Mouse (Mus musculus) liver, embryonic 12.5 days (tissue): ENCODE results near the gene Adamtsl3. TPM values are rescaled to one million over a fixed set of nuclear protein-coding genes. Genes with fewer than 3 reads are reported as not detected.

Experiments used
- ATAC-seq: fragments of 200-750 bp; cut with Nextera tagmentation; 2 replicates; pipeline ENCODE4 v1.8.0; 2017; ENCODE audit warnings: moderate number of reproducible peaks, mild to moderate bottlenecking, moderate library complexity
- H3K27ac ChIP-seq: fragments of 300-500 bp; sonication (generic); 2 replicates; pipeline ENCODE4 v1.5.1; 2016; ENCODE audit warnings: mild to moderate bottlenecking
- H3K27me3 ChIP-seq: fragments of 300-500 bp; sonication (generic); replicated peaks from 2 replicates; pipeline ENCODE4 v1.6.1; 2016; ENCODE audit warnings: mild to moderate bottlenecking, moderate library complexity
- H3K36me3 ChIP-seq: fragments of 300-500 bp; sonication (generic); 2 replicates; pipeline ENCODE4 v1.6.1; 2016; ENCODE audit warnings: mild to moderate bottlenecking, moderate library complexity
- H3K4me1 ChIP-seq: fragments of 300-500 bp; sonication (generic); 2 replicates; pipeline ENCODE4 v1.6.1; 2016
- H3K4me2 ChIP-seq: fragments of 300-500 bp; sonication (generic); 2 replicates; pipeline ENCODE4 v1.6.1; 2016; ENCODE audit warnings: mild to moderate bottlenecking, moderate library complexity
- H3K4me3 ChIP-seq: fragments of 300-500 bp; sonication (generic); 2 replicates; pipeline ENCODE4 v1.5.1; 2016; ENCODE audit warnings: mild to moderate bottlenecking, moderate library complexity
- H3K9ac ChIP-seq: fragments of 300-500 bp; sonication (generic); 2 replicates; pipeline ENCODE4 v1.6.1; 2016; ENCODE audit warnings: mild to moderate bottlenecking, moderate library complexity
- H3K9me3 ChIP-seq: fragments of 300-500 bp; sonication (generic); replicated peaks from 2 replicates; pipeline ENCODE4 v1.6.1; 2016; ENCODE audit warnings: mild to moderate bottlenecking, moderate library complexity
- WGBS: fragments of 180-500 bp; shearing (Covaris S2); methylation state at CpG from one replicate; pipeline ENCODE4 v1.1.7; 2016; ENCODE audit not compliant: insufficient replicate concordance; 5-methylcytosine and 5-hydroxymethylcytosine counted together
- polyA plus RNA-seq: library from polyadenylated mRNA; unstranded; fragments of >200 nt; fragmentation: Nextera tagmentation; extraction: Ambion mirVana; gene quantifications from 2 replicates; pipeline ENCODE4 v1.2.1, GENCODE M21; 2016

Gene Adamtsl3
- polyA plus RNA-seq, 1 experiment from 2014 or later, result 0.25 TPM

DNA sequence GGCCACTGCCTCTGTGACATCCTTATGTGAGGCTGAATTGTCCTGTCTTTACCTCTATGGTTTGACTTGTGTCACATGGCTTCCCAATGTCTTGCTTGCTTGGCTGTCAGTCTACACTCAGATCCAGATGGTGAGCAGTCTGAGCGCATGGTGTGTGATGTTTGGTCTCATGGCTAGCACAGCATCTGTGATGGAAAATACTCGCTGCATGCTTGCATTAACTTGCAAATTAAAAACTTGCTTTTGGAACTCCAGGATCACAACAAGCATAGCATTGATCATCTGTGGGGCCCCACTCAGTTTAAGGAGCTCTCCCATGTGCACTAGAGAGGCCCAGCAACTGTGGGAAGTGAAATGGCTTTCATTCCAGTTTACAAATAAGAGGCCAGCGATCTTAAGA is 29.1 kb downstream of the Adamtsl3 start:
- Histone ChIP-seq H3K9me3 (no peaks in the 10 kb centered on the region), H3K9ac (no peak overlapping the region), H3K27ac (no peak overlapping the region), H3K27me3 (no peaks in the 10 kb centered on the region), H3K36me3 (no peaks in the 10 kb centered on the region), H3K4me1 (no peaks in the 10 kb centered on the region), H3K4me3 (no peak overlapping the region), H3K4me2 (no peak overlapping the region)
- no peak for ATAC-seq
- WGBS, result 74% methylated on average over 3 of the region's 3 CpGs

DNA sequence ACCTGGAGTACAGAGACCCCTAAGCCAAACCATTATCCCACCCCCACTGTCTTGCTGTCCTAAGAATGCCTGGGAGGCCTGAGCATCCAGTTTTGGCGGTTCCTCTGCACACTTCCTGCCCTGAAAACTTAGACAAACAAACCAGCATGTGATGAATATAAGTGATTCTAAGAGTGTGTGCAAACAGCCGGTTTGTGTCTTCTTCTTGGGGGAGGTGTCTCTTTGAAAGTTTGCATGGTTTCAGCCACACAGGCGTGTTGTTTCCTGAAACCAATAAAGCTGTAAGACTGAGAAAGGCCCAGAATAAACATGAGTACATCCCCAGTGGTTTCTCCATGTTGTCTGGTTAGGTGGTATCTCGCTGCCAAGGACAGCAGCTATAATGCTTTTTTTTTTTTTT is 30.6 kb downstream of the Adamtsl3 start:
- 53% methylated on average over 4 of the region's 4 CpGs for WGBS
- no peak overlapping the region for H3K27ac ChIP-seq

DNA sequence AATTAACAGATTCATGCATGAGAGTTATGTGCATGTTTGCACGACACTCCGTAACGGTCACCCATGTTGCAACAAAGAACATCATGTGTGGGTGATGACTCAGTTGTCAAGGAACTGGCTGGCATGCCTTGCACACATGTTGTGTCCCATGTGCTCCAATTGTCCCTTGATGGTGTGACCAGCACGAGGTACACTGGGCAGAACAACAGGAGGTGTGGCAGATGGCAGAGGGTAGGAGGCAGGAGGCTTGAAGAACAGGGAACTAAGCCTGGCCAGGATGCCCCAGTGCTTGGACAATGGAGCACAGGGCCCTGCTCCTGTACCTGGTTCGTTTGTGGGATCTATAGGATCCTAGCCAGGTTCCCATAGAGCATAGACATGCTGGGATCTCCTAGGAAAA is 31.0 kb downstream of the Adamtsl3 start:
- 63% methylated on average over 5 of the region's 5 CpGs for WGBS
- no peak overlapping the region for H3K9ac ChIP-seq

More for the DNA sequence above, 30.6 kb downstream of the Adamtsl3 start:
- no peak for ATAC-seq
- Histone ChIP-seq H3K4me2 (no peak overlapping the region), H3K27me3 (no peaks in the 10 kb centered on the region), H3K9me3 (no peaks in the 10 kb centered on the region), H3K9ac (no peak overlapping the region), H3K4me1 (no peaks in the 10 kb centered on the region), H3K36me3 (no peaks in the 10 kb centered on the region), H3K4me3 (no peak overlapping the region)

DNA sequence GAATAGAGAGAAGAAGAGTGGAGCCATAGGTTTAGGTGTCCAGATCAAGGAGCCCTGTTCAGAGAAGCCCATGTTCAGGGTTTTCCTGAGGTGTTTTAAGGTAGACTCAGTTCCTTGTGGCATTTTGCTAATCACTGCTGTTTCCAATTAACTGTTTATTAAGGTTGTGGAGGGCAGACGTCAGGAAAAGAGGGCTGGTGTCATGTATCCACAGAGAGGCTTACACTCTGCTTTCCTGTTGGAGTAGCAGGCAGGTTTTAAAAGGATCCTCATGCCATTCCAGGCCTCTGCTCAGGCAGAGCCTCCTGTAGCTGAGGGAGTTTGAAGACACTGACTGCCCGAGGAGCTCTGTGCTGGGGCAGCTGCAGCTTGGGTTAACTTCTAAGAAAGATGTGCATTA is 32.6 kb downstream of the Adamtsl3 start:
- Histone ChIP-seq H3K27ac (no peak overlapping the region), H3K4me2 (no peak overlapping the region), H3K9ac (no peak overlapping the region), H3K4me1 (no peaks in the 10 kb centered on the region), H3K4me3 (no peak overlapping the region), H3K9me3 (no peaks in the 10 kb centered on the region), H3K27me3 (no peaks in the 10 kb centered on the region), H3K36me3 (no peaks in the 10 kb centered on the region)
- ATAC-seq, result no peak
- 32% methylated on average over 2 of the region's 2 CpGs for WGBS

More for the DNA sequence above, 31.0 kb downstream of the Adamtsl3 start:
- H3K27me3 ChIP-seq, result no peaks in the 10 kb centered on the region
- no peak overlapping the region for H3K4me2 ChIP-seq
- H3K9me3 ChIP-seq, result no peaks in the 10 kb centered on the region
- H3K36me3 ChIP-seq, result no peaks in the 10 kb centered on the region
- H3K4me3 ChIP-seq, result no peak overlapping the region
- no peaks in the 10 kb centered on the region for H3K4me1 ChIP-seq
- ATAC-seq, result no peak
- H3K27ac ChIP-seq, result no peak overlapping the region

DNA sequence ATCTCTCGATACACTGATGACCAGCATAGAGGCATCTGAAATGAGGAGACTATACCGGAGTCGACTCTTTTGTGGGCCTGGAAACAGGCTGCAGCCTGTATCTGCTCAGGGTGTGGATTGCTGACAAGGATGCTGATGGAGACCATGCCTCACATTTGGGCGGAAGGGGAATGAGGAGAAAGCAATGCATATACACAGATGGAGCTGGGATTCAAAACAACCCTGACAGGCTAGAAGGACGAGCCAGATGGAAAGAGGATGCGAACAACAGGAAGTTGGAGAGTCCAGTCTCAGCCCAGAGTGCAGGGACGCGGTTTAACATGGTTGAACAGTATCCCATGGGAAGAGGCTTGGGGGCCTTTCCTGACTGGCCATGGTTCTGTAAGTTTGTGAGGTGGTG is 34.6 kb downstream of the Adamtsl3 start:
- ATAC-seq, result no peak
- H3K4me2 ChIP-seq, result no peak overlapping the region
- no peaks in the 10 kb centered on the region for H3K9me3 ChIP-seq
- no peaks in the 10 kb centered on the region for H3K36me3 ChIP-seq
- no peak overlapping the region for H3K4me3 ChIP-seq
- no peak overlapping the region for H3K9ac ChIP-seq
- 63% methylated on average over 8 of the region's 8 CpGs for WGBS
- H3K27ac ChIP-seq, result no peak overlapping the region
- no peaks in the 10 kb centered on the region for H3K27me3 ChIP-seq
- H3K4me1 ChIP-seq, result no peaks in the 10 kb centered on the region

DNA sequence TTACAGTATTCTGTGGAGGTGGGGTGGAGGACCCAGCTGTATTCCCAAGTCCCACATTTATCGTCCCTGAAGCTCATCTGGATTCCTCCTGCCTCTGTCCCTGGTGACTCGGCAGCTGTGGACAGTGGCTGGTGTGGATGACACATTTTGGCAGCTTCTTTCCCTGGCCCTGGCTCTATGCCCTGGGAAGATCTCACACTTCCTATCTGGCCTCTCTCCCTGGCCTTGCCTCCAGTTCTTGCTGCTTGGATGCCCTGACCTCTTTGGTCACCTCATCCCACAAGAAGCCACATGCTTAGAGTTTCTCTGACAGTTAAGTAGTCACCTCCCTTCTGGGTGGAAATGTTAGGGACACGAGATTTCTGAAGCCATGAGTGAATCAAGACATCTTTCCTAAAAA is 35.9 kb downstream of the Adamtsl3 start:
- Histone ChIP-seq H3K9me3 (no peaks in the 10 kb centered on the region), H3K4me2 (no peak overlapping the region), H3K4me1 (no peaks in the 10 kb centered on the region), H3K9ac (no peak overlapping the region), H3K27ac (no peak overlapping the region), H3K27me3 (no peaks in the 10 kb centered on the region), H3K36me3 (no peaks in the 10 kb centered on the region), H3K4me3 (no peak overlapping the region)
- whole genome bisulfite sequencing, result 50% methylated on average over 3 of the region's 3 CpGs
- ATAC-seq, result no peak

DNA sequence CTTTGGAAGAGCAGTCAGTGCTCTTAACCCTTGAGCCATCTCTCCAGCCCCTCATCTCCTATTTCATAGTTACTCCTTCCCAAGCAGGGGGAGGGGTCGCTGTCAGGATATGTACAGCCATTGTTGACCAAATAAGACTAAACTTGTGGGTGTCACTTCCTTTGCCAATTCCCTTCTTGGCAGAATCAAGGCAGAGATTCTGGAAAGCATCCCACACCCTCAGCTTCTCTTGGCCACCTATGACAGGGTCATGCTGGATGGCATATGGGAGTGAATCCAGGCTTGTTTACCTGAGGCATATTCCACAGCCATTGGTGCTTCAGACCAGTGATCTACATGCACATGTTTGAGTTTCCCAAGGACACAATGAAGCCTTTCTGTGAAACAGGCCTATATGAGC is 42.8 kb downstream of the Adamtsl3 start:
- H3K27me3 ChIP-seq, result no peaks in the 10 kb centered on the region
- WGBS, result 47% methylated on average over 1 of the region's 1 CpGs
- no peak overlapping the region for H3K4me3 ChIP-seq
- no peaks in the 10 kb centered on the region for H3K9me3 ChIP-seq
- no peaks in the 10 kb centered on the region for H3K4me1 ChIP-seq
- H3K27ac ChIP-seq, result no peak overlapping the region
- no peak overlapping the region for H3K4me2 ChIP-seq
- no peak for ATAC-seq
- H3K36me3 ChIP-seq, result no peaks in the 10 kb centered on the region
- no peak overlapping the region for H3K9ac ChIP-seq

DNA sequence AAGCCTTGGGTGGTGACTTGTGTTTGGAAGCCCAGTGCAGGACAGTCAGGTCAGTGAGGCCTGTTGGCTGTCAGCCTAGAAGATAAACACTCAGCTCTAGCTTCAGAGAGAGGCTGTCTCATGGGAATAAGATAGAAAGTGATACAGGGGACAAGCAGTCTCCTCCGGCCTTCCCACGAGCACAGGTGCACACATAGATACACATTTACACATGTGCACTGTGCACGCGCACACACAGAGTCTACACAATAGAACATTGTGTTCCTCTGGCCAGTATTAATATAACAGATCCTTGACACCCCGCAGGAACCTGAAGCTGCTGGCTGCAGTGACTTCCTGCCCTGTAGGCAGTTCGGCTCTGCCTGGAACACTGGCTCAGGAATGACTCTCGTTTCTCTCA is 44.3 kb downstream of the Adamtsl3 start:
- ATAC-seq, result no peak
- Histone ChIP-seq H3K27ac (no peak overlapping the region), H3K4me1 (no peaks in the 10 kb centered on the region), H3K4me3 (no peak overlapping the region), H3K27me3 (no peaks in the 10 kb centered on the region), H3K4me2 (no peak overlapping the region), H3K9ac (no peak overlapping the region), H3K36me3 (no peaks in the 10 kb centered on the region), H3K9me3 (no peaks in the 10 kb centered on the region)
- WGBS, result 71% methylated on average over 7 of the region's 7 CpGs

DNA sequence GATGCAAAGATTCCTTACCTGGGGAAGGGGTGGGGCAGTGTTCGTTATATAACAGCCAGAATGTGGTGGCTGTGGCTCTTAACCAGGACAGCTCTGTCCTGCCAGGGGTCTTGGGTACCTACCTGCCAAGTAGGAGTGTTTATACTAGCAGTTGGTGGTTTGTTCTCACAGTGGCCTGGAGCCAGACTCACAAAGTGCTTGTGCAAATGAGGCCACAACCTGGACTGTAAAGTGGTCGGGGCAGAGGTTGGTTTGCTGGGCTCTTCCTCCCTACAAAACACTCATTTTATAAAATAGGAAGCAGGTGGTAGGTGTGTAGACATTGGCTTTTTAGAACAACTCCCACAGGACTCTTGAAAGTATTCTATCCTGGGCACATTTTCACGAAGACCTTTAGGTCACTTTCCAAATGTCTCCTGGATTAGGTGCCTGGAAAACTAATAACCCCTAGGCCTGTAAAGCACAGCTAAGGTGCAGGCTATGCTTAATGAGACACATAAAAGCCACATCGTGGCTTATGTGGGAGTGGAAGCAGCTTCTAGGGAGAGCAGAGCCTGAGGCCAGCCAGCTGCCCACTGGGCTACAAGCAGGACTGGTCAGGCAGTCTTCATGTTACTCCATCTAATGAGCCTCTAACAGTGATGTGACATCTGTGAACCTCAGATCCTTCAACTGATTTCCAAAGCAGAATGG is 47.5 kb downstream of the Adamtsl3 start:
- Histone ChIP-seq H3K4me1 (no peaks in the 10 kb centered on the region), H3K4me2 (no peak overlapping the region), H3K36me3 (no peaks in the 10 kb centered on the region), H3K9me3 (no peaks in the 10 kb centered on the region), H3K27me3 (no peaks in the 10 kb centered on the region), H3K4me3 (no peak overlapping the region), H3K9ac (no peak overlapping the region), H3K27ac (no peak overlapping the region)
- no peak for ATAC-seq
- WGBS, result 60% methylated on average over 4 of the region's 4 CpGs

DNA sequence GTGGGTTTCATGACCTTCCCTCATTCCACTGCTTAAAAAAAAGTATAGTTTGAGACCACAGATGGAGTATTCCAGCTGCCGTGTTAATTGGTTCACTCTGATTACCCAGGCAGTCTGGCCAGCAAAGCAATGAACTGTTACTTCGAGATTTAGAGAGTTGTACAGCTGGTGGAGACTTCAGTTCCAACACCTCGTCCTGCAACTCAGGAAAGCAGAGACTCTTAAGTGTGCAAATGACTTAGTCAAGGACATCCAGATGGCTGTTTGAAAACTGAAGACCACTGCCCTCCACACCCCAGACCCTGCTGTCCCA is 48.0 kb downstream of the Adamtsl3 start:
- ATAC-seq, result no peak
- H3K4me2 ChIP-seq, result no peak overlapping the region
- H3K27ac ChIP-seq, result no peak overlapping the region

DNA sequence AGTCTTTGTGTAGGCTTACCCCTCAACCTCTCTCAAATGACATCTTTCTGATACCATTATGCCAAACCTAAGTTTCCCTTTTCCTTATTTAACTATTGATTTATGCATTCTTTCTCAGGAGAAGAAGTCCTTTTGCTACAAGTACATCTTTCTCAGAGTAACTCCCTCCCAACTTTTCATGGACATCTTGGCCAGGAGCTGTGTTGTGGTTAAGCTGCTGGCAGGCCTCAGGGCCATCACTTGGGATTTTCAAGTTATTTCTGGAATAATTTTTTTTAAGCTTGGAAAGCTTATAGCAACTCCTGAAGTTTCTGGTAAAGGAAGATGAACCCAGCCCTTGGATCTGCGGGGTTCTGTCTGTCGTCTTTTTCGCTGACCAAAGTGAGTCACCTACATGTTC is 51.6 kb downstream of the Adamtsl3 start:
- no peak overlapping the region for H3K4me3 ChIP-seq
- H3K27ac ChIP-seq, result no peak overlapping the region
- no peaks in the 10 kb centered on the region for H3K9me3 ChIP-seq
- H3K4me1 ChIP-seq, result no peaks in the 10 kb centered on the region
- no peak for ATAC-seq
- no peaks in the 10 kb centered on the region for H3K36me3 ChIP-seq
- H3K27me3 ChIP-seq, result no peaks in the 10 kb centered on the region
- no peak overlapping the region for H3K4me2 ChIP-seq
- WGBS, result 74% methylated on average over 3 of the region's 3 CpGs
- H3K9ac ChIP-seq, result no peak overlapping the region

More for the DNA sequence above, 48.0 kb downstream of the Adamtsl3 start:
- Histone ChIP-seq H3K36me3 (no peaks in the 10 kb centered on the region), H3K9ac (no peak overlapping the region), H3K27me3 (no peaks in the 10 kb centered on the region), H3K9me3 (no peaks in the 10 kb centered on the region), H3K4me3 (no peak overlapping the region), H3K4me1 (no peaks in the 10 kb centered on the region)
- 56% methylated on average over 3 of the region's 3 CpGs for WGBS

DNA sequence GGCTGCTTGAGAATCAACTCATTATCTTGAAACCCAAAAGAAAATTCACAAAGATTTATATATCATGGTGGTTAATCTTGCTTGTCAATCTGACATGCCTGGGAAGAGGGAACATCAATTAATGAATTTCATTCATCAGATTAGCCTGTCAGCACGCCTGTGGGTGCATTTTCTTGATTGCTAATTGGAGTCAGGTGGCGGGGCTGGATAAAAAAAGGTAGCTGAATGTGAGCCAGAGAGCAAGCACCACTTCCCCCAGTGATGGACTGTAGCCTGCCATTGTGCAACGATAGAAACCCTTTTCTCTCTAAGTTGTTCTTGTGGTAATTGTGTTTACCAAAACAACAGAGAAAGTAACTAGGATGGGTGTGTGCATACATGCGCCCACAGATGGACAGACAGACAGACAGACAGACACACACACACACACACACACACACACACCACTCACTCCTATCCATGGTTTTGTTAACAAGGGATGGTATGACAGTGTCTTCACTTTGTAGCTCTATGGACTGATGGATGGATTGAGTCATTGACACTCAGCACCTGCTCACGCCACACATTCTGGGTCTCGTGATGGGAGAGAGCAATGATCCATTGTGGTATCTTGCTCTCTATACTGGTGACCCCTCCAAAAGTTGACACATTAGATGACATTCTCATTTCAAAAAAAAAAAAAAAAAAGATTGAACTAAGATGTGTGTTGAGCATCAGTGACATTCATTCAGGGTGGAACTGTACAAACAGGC is 59.1 kb downstream of the Adamtsl3 start:
- H3K9me3 ChIP-seq, result no peaks in the 10 kb centered on the region
- H3K4me1 ChIP-seq, result no peaks in the 10 kb centered on the region
- no peak overlapping the region for H3K27ac ChIP-seq
- 68% methylated on average over 6 of the region's 6 CpGs for WGBS
- no peaks in the 10 kb centered on the region for H3K36me3 ChIP-seq
- H3K4me2 ChIP-seq, result no peak overlapping the region
- no peak overlapping the region for H3K4me3 ChIP-seq
- ATAC-seq, result no peak
- H3K9ac ChIP-seq, result no peak overlapping the region
- H3K27me3 ChIP-seq, result no peaks in the 10 kb centered on the region

DNA sequence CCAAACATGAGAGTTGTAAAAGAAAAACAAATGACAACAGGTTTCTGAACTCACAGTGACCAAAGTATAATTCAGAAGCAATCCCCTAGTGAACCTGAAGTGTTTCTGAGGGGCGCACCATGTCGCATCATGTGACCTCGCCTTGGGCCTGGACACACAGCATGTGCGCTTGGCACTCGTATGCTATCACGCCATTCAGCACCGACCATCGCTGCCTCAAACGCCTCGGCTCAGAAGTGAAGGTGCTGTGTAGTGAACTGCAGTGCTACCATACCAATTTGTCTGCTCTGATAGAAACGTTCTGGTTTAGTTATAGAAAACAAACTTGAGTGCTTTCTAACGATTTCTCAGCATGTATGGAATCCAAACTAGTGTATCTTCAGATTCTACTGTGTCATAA is 59.7 kb downstream of the Adamtsl3 start:
- H3K4me3 ChIP-seq, result no peak overlapping the region
- H3K4me2 ChIP-seq, result no peak overlapping the region
- H3K9me3 ChIP-seq, result no peaks in the 10 kb centered on the region
- no peak for ATAC-seq
- no peak overlapping the region for H3K9ac ChIP-seq
- H3K27ac ChIP-seq, result no peak overlapping the region
- no peaks in the 10 kb centered on the region for H3K4me1 ChIP-seq
- H3K27me3 ChIP-seq, result no peaks in the 10 kb centered on the region
- 76% methylated on average over 12 of the region's 12 CpGs for WGBS
- no peaks in the 10 kb centered on the region for H3K36me3 ChIP-seq
